Mouse (Mus musculus): ENCODE data around the gene Cacnb2.

Cacnb2 gene

DNA sequence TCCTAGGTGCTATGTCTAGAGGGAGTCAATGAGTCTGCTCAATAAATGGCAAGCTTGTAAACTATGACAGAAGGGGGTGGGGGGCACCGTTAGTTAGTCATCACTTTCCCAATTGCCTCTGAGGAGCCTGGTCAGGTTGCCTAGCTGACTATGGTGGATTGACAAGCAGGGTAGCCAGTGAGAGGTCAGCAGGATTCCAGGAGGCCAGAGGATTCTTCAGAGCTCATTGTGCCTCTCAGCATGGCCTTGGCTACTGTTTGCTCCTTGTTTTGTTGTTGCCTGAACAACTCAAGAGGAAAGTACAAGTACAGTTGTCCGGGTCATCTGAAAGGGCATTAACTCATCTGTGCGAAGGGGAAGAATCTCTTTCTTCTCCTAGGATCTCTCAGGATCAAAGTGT, 300.9 kb downstream of the Cacnb2 start:
- Histone ChIP-seq H3K9me3 (ENCODE audit: low read length) (no peaks in the 10 kb centered on the region), H3K4me3 (replicated peaks; ENCODE audit: low read length) (no peak overlapping the region), H3K4me1 (replicated peaks; ENCODE audit: low read depth, low read length) (no peaks in the 10 kb centered on the region), H3K27me3 (ENCODE audit: insufficient read depth, low read length) (no peaks in the 10 kb centered on the region), H3K36me3 (ENCODE audit: insufficient read depth, low read length) (no peaks in the 10 kb centered on the region)
- TF ChIP-seq CTCF (conservative IDR thresholded peaks at IDR 0.05; ENCODE audit: low read length) (no peak), POU5F1 (IDR thresholded peaks at IDR 0.05; ENCODE audit: borderline replicate concordance, low read length) (no peak), NANOG (IDR thresholded peaks at IDR 0.05; ENCODE audit: borderline replicate concordance, low read length) (no peak)

DNA sequence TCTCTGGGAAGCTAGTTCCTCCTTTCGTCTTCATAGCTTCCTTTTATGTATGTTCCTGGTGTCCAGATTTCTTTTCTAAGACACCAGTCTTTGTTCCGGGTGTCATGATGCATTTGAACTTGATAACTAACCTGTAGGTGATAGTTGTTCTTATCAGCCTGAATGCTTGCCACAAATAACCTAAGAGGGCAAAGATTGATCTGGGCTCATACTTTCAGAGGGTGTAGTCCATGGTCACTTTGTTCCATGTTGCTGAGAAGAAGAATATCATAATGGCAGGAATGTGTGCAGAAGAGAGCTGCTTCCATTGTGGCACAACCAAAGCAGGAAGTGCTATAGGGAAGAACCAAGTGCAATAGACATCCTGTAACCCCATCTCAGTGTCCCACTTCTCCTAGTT, 302.0 kb downstream of the Cacnb2 start:
- TF ChIP-seq NANOG (IDR thresholded peaks at IDR 0.05; ENCODE audit: borderline replicate concordance, low read length) (no peak), POU5F1 (IDR thresholded peaks at IDR 0.05; ENCODE audit: borderline replicate concordance, low read length) (no peak), CTCF (conservative IDR thresholded peaks at IDR 0.05; ENCODE audit: low read length) (no peak)
- Histone ChIP-seq H3K4me3 (replicated peaks; ENCODE audit: low read length) (no peak overlapping the region), H3K27me3 (ENCODE audit: insufficient read depth, low read length) (no peaks in the 10 kb centered on the region), H3K36me3 (ENCODE audit: insufficient read depth, low read length) (no peaks in the 10 kb centered on the region), H3K9me3 (ENCODE audit: low read length) (no peaks in the 10 kb centered on the region), H3K4me1 (replicated peaks; ENCODE audit: low read depth, low read length) (no peaks in the 10 kb centered on the region)

DNA sequence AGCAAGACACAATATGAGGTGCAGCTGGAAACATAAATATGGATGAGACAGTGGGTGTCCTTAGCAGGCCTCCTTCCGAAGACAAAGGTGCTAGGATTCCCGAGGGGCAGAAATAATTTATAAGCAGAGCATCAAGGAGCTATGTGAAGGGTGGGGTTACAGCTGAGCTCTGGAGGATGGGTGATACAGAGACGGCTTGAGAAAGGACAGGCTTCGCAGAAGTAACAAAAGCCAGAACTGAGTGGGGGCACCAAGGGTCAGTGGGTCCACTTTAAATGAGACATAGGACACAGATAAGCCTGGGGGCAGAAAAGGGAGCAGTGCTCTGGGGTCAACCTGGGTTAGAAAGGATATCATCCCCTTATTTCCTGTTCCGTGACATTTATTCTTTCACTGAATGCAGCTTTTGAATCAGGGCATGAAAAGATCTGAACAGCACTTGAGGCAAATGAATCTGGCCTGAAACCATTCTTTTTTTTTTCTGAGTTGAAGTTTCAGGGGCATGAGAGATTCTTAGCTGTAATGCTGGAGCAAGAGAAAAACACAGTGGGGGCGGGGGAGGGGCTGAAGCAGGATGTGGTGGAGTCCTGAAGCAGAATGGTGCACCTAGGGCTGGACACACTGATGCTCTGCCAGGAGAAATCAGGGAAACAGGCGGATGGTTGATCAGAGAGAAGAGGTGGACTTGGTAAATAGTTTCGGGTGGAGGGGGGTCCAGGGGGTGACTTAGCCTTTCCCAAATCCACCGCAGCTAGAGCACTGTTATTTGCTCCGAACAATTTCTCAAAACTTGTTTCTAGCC, 304.4 kb downstream of the Cacnb2 start:
- no peaks in the 10 kb centered on the region for H3K9me3 ChIP-seq (ENCODE audit: low read length)
- TF ChIP-seq CTCF (conservative IDR thresholded peaks at IDR 0.05; ENCODE audit: low read length) (no peak), NANOG (IDR thresholded peaks at IDR 0.05; ENCODE audit: borderline replicate concordance, low read length) (no peak), POU5F1 (IDR thresholded peaks at IDR 0.05; ENCODE audit: borderline replicate concordance, low read length) (no peak)
- H3K4me1 ChIP-seq (replicated peaks; ENCODE audit: low read depth, low read length), result no peaks in the 10 kb centered on the region
- H3K4me3 ChIP-seq (replicated peaks; ENCODE audit: low read length), result no peak overlapping the region
- H3K36me3 ChIP-seq (ENCODE audit: insufficient read depth, low read length), result no peaks in the 10 kb centered on the region
- no peaks in the 10 kb centered on the region for H3K27me3 ChIP-seq (ENCODE audit: insufficient read depth, low read length)

DNA sequence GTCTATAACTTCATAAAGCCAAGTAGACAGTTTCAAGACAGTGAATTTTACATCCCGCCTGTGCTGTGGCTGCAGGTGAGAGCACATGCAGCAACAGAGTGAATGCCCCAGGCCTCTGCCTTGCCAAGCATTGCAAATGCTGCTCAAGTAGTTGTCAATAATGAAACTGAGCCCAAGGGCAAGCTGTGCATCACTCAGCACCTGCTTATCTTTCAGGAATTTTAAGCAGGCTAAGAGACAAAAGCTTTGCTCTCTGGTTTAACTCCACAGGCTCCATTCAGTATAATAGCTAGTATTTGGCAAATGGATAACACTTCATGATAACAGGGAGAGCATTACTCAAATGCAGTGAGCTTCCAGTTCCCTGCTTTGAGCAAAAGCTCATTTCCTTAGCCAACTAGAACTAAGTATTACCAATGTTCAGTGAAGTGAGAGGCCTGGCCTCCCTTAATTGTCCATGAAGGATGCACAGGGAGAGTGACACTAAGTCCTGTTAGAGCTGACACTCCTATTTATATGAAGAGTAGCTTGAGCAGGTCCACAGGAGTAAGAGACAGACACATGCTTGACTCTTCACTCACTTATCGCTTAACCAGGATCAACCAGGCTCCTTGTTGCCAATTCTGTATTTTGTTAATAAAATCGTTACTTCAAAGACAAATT, 314.8 kb downstream of the Cacnb2 start:
- no peaks in the 10 kb centered on the region for H3K9me3 ChIP-seq (ENCODE audit: low read length)
- no peak overlapping the region for H3K4me3 ChIP-seq (replicated peaks; ENCODE audit: low read length)
- no peak for TF ChIP-seq POU5F1 (IDR thresholded peaks at IDR 0.05; ENCODE audit: borderline replicate concordance, low read length)
- no peak for TF ChIP-seq CTCF (conservative IDR thresholded peaks at IDR 0.05; ENCODE audit: low read length)
- no peak for TF ChIP-seq NANOG (IDR thresholded peaks at IDR 0.05; ENCODE audit: borderline replicate concordance, low read length)
- H3K36me3 ChIP-seq (ENCODE audit: insufficient read depth, low read length), result no peaks in the 10 kb centered on the region
- H3K27me3 ChIP-seq (ENCODE audit: insufficient read depth, low read length), result no peaks in the 10 kb centered on the region
- H3K4me1 ChIP-seq (replicated peaks; ENCODE audit: low read depth, low read length), result no peaks in the 10 kb centered on the region

DNA sequence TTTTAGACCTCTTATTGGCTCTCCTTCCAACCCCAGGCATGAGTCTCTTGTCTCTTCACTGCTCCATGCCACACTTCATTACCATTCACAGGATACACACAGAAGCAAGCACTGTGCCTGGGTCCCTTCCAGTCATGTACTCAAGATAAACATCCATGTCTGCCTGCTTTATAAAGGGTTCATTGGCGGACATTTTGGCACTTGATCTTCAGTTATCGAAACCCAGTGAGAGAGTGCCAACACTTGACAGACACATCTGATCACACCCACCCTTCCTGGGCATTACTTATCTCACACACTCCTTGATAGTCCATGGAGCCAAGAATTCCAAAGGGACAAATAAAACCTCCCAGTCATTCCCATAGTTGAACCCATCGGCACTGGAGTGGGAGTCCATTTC, 327.0 kb downstream of the Cacnb2 start:
- Histone ChIP-seq H3K9me3 (ENCODE audit: low read length) (no peaks in the 10 kb centered on the region), H3K4me1 (replicated peaks; ENCODE audit: low read depth, low read length) (no peaks in the 10 kb centered on the region), H3K27me3 (ENCODE audit: insufficient read depth, low read length) (no peaks in the 10 kb centered on the region), H3K36me3 (ENCODE audit: insufficient read depth, low read length) (no peaks in the 10 kb centered on the region), H3K4me3 (replicated peaks; ENCODE audit: low read length) (no peak overlapping the region)
- TF ChIP-seq NANOG (IDR thresholded peaks at IDR 0.05; ENCODE audit: borderline replicate concordance, low read length) (no peak), CTCF (conservative IDR thresholded peaks at IDR 0.05; ENCODE audit: low read length) (no peak), POU5F1 (IDR thresholded peaks at IDR 0.05; ENCODE audit: borderline replicate concordance, low read length) (no peak)

DNA sequence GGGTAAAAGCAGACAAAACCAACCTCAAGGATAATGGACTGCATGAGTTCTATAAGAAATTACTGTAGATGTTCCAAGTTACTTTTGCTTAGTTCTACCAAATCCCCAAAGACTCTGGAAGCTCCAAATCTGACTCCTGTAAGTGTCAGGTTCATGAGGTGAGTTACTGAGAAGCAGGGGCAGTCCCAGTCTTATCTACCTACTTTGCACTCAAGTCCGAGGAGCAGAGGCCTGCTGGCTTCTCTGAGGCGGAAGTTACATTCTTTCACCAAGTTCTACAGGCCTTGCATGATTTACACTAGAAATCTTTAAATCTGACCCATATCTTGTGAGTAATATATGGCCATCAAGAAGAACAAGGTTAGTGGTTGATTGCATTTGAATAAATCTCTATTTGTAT, 329.1 kb downstream of the Cacnb2 start:
- H3K36me3 ChIP-seq (ENCODE audit: insufficient read depth, low read length), result no peaks in the 10 kb centered on the region
- no peak overlapping the region for H3K4me3 ChIP-seq (replicated peaks; ENCODE audit: low read length)
- H3K27me3 ChIP-seq (ENCODE audit: insufficient read depth, low read length), result no peaks in the 10 kb centered on the region
- no peaks in the 10 kb centered on the region for H3K4me1 ChIP-seq (replicated peaks; ENCODE audit: low read depth, low read length)
- no peak for TF ChIP-seq CTCF (conservative IDR thresholded peaks at IDR 0.05; ENCODE audit: low read length)
- TF ChIP-seq POU5F1 (IDR thresholded peaks at IDR 0.05; ENCODE audit: borderline replicate concordance, low read length), result no peak
- TF ChIP-seq NANOG (IDR thresholded peaks at IDR 0.05; ENCODE audit: borderline replicate concordance, low read length), result no peak
- H3K9me3 ChIP-seq (ENCODE audit: low read length), result no peaks in the 10 kb centered on the region

DNA sequence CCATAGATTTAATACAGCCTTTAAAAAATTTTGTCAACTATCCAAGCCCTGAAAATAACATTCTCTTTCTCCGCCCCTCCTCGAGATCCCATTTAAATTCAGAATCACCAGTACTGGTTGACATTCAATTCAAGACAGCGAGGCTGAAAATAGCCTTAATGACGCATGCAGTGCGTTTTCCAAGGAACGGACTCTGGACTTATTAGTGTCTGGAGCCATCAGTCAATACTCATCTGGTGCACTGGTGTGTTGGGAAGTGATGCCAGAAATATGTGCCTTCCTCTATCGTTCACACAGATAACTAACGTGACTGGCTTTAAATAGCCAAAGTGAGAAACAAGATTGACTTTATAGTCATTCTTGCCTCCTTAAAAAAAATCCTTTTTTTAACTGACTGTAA, 333.6 kb downstream of the Cacnb2 start:
- H3K9me3 ChIP-seq (ENCODE audit: low read length), result no peaks in the 10 kb centered on the region
- no peak overlapping the region for H3K4me3 ChIP-seq (replicated peaks; ENCODE audit: low read length)
- TF ChIP-seq CTCF (conservative IDR thresholded peaks at IDR 0.05; ENCODE audit: low read length) (no peak), NANOG (IDR thresholded peaks at IDR 0.05; ENCODE audit: borderline replicate concordance, low read length) (no peak), POU5F1 (IDR thresholded peaks at IDR 0.05; ENCODE audit: borderline replicate concordance, low read length) (no peak)
- no peaks in the 10 kb centered on the region for H3K27me3 ChIP-seq (ENCODE audit: insufficient read depth, low read length)
- no peaks in the 10 kb centered on the region for H3K4me1 ChIP-seq (replicated peaks; ENCODE audit: low read depth, low read length)
- no peaks in the 10 kb centered on the region for H3K36me3 ChIP-seq (ENCODE audit: insufficient read depth, low read length)

DNA sequence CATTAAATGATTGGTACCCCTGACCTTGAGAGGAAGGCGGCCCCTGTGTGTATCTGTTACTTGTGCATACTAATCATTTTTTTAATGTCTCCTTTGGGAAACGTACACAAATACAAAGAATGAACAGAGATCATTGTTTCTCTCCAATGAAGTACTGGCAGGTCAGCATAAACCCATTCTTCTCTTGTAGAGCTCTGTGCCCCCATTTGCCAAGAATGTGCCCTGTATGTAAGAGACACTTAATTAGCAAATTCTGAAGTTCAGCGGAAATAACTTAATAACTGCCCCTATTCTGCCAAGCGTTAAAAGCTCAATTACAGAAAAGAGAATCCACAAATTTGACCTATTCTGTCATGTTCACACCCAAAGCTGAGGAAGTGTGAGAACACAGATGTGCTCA, 339.4 kb downstream of the Cacnb2 start:
- Histone ChIP-seq H3K4me1 (replicated peaks; ENCODE audit: low read depth, low read length) (no peaks in the 10 kb centered on the region), H3K36me3 (ENCODE audit: insufficient read depth, low read length) (no peaks in the 10 kb centered on the region), H3K4me3 (replicated peaks; ENCODE audit: low read length) (no peak overlapping the region), H3K27me3 (ENCODE audit: insufficient read depth, low read length) (no peaks in the 10 kb centered on the region), H3K9me3 (ENCODE audit: low read length) (no peaks in the 10 kb centered on the region)
- no peak for TF ChIP-seq POU5F1 (IDR thresholded peaks at IDR 0.05; ENCODE audit: borderline replicate concordance, low read length)
- TF ChIP-seq NANOG (IDR thresholded peaks at IDR 0.05; ENCODE audit: borderline replicate concordance, low read length), result no peak
- no peak for TF ChIP-seq CTCF (conservative IDR thresholded peaks at IDR 0.05; ENCODE audit: low read length)

Measured in E14TG2a.4 (cell line).